Mouse (Mus musculus) heart, adult 2 months (tissue): ENCODE results near the gene Krt83.

ENCODE experiments used
- CTCF ChIP-seq: fragments of 200-600 bp; IDR thresholded peaks from 2 replicates; pipeline ENCODE4 v1.8.1; 2022; ENCODE audit warnings: antibody characterized with exemption, mild to moderate bottlenecking, moderate library complexity
- POLR2A ChIP-seq: fragments of 200-500 bp; IDR thresholded peaks from 2 replicates; pipeline ENCODE4 v1.6.1; 2011; ENCODE audit warnings: mild to moderate bottlenecking, low read depth, low read length, control low read depth; ENCODE audit not compliant: insufficient read depth

GRCm38 (mm10) chr15:101491431-101491830 is at the start of gene Krt83:
- no peak for TF ChIP-seq POLR2A
- no peak for TF ChIP-seq CTCF
